Mouse (Mus musculus) urinary bladder, postnatal 36 days (tissue): ENCODE results near the gene Cox7a2.

Experiments
- DNase-seq, 2 experiments: peaks; one replicate each; pipeline ENCODE4 v3.0.0; 2022; ENCODE audit warnings: low spot score in 2 of 2, mixed read lengths in 1 of 2

Gene Cox7a2

DNA sequence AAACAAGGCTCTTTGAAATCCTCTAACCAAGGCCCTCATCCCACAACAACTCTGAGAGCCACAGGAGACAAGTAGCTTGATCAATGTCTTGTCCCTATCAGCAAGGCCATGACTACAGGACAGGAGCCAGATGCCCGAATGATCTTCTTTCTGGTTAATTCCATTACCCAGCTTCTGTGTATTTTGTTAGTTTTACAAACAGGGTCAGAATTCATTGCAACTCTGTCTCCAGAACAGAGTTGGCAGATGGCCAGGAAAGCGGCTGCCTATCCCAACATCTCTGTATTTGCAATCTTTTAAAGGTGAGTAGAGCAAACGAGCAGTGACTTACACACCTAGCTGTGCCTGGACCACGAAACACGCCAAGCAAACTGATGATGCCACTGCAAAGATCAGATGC is 29.4 kb downstream of the Cox7a2 start:
- no peak for DNase-seq

DNA sequence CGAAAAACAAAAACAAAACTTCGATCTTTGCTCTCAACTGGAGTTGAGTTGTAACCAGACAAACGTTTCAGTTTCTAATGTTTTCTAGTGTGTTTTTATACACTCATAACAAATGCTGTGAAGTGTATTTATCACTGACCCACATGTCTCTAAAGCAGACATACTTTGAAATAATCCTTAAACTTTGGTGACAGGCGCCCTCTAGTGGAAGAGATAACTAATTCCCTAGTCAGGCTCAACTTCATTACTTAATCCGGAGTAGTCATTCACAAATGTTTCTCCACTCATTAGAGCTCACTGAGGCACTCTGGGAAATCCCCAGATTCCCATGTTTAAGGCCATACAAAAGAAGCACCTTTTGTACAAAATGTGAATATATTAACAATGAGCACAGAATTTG is 36.6 kb downstream of the Cox7a2 start:
- no peak for DNase-seq

DNA sequence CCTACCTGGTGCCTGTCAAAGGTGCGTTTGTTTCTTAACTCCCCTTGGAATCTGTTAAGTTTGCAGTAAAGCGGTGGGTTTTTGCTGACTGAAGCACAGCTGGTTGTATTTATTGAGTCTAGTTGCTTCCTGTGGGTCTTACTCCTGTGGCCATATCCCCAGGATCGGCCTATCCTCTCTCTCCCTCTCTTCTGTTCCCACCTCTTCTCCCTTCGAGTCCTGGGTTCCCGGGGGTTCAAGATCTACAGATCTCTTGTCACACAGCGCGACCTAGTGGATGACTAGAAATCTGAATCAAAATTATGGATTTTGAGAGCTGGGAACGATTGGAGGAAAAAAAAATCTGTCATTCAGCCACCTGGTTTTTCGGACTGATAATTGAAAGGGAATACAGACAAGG is 38.6 kb downstream of the Cox7a2 start:
- DNase-seq: no peak

DNA sequence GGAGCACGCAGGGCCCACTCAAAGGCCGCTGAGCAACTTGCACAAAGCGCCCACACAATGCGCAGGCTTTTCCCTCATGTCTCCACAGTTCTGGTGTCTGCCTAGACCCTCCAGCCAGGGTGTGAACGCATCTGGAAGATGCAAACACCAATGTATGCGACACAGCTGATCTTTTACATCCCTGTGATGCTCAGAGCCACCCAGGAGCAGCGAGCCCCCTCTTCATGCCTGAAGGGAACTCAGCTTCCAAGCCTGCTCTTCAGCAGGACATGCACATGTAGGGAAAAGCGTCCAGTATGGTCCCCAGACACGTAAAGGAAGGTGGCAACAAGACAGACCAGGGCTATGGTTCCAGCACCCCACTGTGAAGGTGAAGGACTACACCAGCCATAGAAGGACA is 39.5 kb downstream of the Cox7a2 start:
- no peak for DNase-seq

DNA sequence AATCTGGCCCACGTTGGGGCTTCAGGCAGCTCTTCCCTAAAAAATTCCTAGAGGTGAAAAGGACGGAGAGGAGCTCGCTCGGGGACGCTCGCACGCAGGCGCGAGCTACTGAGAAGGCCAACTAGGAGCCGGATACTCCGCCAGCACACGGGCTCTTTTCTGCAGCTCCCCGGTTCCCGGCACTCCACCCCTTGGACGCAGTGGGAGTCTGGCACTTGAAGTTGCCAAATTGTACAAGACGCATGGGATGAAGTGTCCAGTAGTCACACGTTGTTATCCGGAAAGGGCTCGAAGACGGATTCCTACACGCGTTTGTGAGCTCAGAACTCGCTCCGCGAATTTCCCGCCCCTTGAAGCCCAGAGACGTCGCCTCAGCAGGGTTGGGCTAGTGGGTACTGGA is 40.2 kb downstream of the Cox7a2 start:
- DNase-seq: peak in 1 of 2 experiments; percentile 37

DNA sequence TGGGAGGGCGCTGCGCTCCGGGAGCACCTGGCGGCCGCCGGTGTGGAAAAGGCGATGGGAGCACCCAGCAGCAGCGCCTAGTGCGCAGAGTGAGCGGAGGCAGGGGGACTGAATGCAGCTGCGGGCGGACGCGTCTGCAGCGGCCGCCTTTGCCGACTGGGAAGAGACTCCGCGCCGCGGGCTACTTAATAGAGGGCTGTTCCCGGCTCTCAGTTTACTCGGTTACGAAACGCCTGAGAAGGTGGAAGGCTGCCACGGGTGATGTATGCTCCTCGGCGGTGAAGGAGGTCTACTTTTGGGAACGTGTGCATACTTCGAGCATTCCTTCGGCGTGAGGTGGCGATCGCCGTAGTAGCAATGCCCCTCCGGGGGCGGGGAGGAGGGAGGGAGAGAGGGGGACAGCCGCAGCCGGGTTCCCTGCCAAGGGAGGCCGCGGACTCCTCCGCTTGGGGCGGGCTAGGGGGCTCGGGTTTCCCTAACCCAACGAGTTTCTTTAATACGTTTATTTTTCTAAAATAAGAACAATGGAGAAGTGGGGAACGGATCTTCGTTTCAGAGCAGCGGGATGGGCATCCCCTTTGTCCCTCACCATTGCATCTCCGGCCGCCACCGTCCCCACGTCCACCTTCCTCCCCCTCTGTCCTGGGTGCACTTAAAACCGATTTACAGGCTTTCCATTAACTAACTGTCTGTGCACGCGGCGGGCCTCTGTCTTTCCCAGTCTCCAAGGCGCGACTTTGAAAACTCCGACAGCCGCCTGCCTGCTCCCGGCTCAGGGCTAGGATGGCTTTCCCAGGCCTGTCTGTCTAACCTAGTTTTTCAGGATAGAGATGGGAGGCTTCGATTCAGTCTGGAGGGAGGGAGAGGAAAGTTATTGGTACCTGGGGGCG is 41.0 kb downstream of the Cox7a2 start, which contains the start of gene Col12a1:
TSS of gene Col12a1 (minus strand) at position 351 of the 890 bp plus-strand sequence.
- DNase-seq: peak; percentile 71 to 85

DNA sequence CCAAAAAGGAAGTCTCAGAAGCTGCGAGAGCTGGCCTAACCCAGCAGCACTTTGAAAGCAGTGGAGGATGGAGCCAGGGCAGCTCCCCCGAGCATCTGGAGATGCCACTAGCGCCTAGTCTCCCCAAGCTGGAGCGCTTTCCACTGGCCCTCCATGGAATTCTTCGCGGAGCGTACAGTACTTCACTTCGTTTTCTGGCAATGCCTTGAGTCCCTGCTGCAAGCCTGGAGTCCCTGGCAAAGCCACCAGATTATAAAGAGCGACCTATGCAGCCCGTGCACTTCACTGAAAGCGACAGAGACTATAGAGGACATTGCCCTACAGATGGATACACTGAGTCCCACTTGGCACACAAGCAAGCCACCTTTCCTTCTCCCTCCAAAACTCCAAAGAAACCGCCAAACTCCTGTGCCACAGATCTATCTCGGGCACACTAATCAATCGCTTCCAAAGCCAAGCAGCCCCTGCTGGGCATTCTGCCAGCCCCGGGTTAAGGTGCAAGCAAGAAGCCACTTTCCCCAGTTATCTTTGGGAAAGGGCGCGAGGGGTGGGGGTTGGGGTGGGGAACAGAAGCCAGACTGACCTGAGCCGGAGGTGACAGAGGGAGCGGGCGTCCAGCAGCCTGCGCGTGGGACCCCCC is 41.7 kb downstream of the Cox7a2 start:
- DNase-seq: no peak

DNA sequence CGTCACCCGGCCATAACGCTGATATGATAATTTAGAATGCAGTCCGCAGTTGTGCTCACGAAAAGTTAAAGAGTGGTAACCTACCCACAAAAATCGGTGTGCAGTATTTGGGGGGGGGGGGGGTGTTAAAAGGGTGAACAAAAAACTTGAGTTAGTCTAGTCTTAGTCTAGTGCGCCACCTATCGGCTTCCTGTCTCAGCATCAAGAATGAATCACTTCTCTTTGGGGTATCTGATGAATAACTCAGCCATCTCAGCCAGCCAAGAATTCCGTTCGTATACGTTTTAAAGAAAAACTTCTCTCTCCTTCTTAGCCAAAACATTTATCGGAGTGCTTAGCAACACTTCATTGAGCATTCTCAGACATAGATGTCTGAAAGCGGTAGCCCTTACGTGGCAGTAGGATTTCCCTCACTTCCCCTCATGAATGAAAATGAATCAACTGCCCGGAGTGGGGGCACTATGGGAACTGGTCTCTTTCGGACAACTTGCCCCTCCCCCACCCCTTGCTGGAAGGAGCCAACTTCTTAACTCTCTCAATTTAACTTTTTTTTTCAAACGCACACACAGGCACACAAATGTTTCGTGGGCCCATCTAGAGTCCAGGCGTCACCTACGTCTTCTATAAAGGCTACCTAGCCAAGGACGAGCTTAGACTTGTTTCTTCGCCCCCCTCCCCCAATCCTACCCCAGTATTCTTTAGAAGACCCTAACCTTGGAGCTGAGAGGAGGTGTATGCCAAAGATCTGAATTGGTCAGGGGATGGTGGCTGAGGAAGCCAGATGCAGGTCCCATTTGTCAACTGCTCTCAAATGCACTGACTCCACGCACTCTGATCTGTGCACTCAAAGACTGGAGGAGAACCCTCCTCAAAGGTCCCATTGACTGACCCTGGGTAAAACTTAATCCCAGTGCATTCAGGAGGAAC is 42.5 kb downstream of the Cox7a2 start:
- DNase-seq: peak in 1 of 2 experiments; percentile 57

DNA sequence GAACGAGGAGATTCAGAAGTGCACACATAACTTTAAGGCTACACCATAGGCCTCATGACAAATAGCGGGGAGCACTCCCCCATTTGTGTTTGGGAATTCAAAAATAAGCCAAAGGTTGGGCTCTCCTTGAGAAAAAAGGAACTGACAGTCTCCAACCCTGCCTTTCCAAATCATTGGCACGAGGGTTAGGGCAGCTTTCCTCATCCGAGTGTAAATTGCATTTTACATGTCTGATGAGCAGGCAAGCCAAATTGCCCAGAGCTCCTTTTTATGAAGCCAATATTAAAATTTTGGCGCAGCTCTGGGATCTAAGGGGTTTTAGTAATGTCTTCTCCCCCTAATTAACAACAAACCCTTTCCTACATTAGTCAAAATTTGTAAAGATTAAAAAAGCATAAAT is 43.2 kb downstream of the Cox7a2 start:
- DNase-seq: no peak

DNA sequence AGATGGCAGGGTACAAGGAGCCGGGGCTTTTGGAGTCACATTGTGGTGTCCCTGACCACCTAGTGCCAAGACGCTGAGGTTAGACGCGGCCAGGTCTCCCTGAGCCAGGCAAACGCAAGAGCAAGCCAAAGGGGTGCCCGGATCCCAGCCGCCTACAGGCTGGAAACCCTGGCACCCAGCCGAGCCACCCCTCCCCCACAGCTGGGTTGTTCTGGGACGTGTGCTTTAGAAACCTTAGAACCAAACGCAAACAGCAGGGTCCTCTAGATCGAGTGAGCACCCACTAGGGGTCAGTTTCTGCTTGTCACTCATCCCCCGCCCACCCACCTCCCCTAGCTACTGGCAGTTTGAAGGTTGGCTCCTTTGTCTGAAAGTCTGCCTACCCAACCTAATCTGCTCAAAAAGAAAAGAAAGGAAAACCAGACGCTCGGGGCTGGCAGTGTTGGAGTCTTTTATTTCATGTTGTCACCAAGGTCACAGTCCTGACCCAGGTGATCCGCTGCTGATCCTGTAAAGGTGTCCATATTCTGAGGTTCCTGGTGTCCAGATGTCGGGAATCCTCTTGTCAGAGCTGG is 45.1 kb downstream of the Cox7a2 start:
- DNase-seq: peak in 1 of 2 experiments; percentile 62
